Mouse (Mus musculus) retina, postnatal 7 days (tissue): ENCODE results near the gene Prss50.

ENCODE experiments used
- DNase-seq: peaks from one replicate; pipeline ENCODE4 v3.0.0-alpha.2; 2012; ENCODE audit warnings: low read depth, low spot score

Prss50 gene

DNA sequence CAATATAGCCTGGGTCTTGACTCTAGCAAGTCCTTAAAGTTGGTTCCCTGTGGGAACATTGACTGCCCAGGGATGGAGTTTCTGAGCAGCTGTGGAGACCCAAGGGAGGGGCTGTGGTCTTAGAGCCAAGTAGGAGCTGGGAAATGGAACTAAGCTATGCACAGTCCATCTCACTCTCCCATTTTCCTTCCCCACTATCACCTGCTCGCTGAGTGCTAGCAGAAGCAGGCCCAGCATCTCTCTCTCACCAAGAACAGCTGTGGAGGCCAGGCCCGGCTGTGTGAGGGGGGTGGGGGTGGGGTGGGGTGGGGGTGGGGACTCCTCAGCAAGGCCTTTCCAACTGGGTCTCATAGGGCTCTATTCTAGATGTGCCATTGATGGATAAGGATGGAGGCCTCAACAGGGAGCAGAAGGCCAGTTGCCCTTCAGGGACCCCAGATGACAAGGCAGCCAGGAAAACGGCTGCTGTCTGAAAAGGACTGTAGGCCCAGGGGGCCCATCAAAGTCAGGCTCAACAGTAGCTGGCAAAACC, 17.0 kb downstream of the Prss50 start:
- no peak for DNase-seq

GRCm38 (mm10) chr9:110875288-110875695, 17.5 kb downstream of the Prss50 start:
- no peak for DNase-seq

- DNase-seq, result no peak
Measured at GRCm38 (mm10) chr9:110877353-110877752, 19.6 kb downstream of the Prss50 start.

GRCm38 (mm10) chr9:110877888-110878287, 20.1 kb downstream of the Prss50 start:
- DNase-seq, result no peak

GRCm38 (mm10) chr9:110879191-110879920, 21.6 kb downstream of the Prss50 start, which contains the start of gene Als2cl:
Gene Als2cl, plus strand, starts transcription at chr9:110879870.
- DNase-seq, result no peak

DNA sequence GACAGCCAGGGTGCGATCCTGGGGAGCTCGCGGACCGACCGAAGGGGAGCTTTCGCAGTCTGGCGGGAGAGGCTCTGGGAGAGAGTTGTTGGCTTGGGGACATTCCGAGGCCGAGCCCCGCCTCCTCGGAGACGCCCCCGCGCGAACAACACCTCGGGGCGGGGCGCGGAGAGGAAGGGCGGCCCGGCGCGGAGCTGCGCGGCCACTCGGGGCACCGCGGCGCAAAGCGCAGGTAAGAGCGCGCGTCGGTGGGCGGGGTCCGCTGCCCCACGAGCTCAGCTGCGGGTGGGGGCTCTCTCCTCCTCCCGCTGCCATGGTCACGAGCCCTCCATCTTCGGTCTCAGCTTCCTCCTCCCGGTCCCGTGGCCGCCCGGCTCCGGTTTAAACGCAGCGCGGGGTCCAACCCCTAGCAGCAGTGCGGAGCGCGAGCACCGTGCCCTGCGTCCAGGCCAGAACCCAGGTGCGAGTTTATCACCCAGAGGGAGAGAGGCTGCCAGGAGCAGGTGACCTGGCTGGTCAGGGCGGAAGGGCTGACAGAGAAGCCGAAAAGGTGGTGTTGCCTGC, 22.3 kb downstream of the Prss50 start, which contains the start of gene Tmie:
Tmie (minus strand) TSS at position 116 of the 564 bp plus-strand sequence.
- DNase-seq, result no peak

GRCm38 (mm10) chr9:110880772-110881171, 23.0 kb downstream of the Prss50 start:
- no peak for DNase-seq

DNA sequence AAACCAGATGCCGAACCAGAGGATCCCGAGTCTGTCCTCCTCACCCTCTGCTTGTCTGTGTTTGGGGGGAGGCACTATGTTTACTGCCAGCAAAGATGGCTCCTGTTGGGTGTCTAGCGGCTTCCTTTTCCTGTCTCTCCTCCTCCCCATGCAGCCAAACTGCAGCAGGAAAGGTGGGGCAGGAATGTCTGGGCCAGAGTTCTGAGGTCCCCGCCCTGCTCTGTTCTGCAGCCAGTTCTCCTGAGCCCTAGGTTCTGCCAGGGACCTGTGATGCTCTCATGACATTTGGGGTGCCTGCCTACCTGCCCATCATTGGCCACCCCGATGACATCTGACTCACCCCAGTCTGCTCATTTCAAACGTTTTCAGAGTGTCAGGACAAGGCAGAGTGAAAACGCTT, 24.2 kb downstream of the Prss50 start:
- no peak for DNase-seq

DNA sequence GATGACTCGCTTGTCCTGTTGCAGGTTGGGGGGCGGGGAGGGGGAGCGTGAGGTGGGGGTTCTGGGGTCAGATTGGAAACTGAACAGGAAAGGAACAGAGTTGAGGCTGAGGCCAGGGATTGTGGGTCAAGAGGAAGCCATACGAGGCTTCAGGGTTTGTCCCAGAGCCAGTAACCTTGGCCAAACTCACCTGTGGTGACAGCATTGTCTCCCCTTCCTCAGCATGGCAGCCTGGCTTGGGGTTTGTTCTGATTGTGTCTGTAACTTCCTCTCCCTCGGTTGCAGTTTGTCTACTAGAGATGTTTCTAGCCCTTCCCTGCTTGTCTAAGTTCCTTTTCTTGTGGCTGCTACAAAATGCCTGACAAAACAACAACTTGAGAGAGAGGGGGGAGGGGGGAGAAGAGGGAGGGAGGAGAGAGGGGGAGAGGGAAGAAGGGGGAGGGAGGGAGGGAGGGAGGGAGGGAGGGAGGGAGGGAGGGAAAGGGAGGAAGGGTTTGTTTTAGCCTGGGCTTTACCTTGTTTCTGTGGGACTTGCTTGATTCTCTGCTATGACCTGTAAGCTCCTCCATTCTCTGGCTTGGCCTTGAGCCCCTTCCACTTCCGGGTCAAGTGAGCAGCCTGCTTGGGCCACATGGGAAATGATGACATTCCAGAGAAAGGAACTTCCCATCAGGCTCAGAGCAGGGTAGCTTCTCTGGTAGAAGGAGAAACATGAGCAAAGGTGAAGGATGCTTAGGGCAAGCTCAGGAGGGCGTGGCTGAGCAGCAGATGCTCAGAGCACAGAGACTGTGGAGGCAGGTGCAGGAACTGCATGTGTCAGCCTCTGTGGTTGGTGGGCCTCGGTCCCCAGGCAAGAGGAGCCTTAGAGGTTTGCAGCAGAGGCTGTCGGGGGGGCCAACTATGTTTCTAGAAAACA, 29.9 kb downstream of the Prss50 start:
- no peak for DNase-seq

GRCm38 (mm10) chr9:110888935-110889334, 31.2 kb downstream of the Prss50 start:
- no peak for DNase-seq

GRCm38 (mm10) chr9:110890026-110890783, 32.4 kb downstream of the Prss50 start:
- no peak for DNase-seq

GRCm38 (mm10) chr9:110891077-110891828, 33.5 kb downstream of the Prss50 start:
- no peak for DNase-seq

GRCm38 (mm10) chr9:110892552-110892951, 34.8 kb downstream of the Prss50 start:
- DNase-seq, result no peak

GRCm38 (mm10) chr9:110893429-110893828, 35.7 kb downstream of the Prss50 start:
- DNase-seq, result no peak

- no peak for DNase-seq
Measured at GRCm38 (mm10) chr9:110895507-110895906, 37.7 kb downstream of the Prss50 start.

- DNase-seq, result no peak
Measured at GRCm38 (mm10) chr9:110895994-110896393, 38.2 kb downstream of the Prss50 start.

GRCm38 (mm10) chr9:110896595-110896994, 38.8 kb downstream of the Prss50 start:
- no peak for DNase-seq

- DNase-seq, result no peak
Measured at GRCm38 (mm10) chr9:110899451-110900008, 41.8 kb downstream of the Prss50 start.

DNA sequence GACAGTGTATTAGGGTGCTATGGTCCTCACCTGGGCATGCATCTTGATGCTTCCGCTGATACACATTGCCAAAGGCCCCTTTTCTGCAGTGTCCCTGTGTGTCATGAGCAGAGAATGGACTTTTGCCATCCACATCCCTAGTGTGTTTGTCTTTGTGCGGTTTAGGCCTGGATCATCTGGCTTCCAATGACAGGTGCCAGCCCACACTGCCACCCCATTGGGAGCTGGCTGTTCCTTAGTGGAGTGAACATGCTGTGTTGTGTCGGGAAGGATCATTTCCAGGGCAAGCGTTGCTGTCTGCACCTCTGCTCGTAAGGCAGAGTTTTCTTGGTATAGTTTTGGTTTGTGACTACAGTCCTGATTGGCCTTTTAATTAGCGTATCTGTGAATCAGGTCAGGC, 43.4 kb downstream of the Prss50 start:
- DNase-seq, result no peak

DNA sequence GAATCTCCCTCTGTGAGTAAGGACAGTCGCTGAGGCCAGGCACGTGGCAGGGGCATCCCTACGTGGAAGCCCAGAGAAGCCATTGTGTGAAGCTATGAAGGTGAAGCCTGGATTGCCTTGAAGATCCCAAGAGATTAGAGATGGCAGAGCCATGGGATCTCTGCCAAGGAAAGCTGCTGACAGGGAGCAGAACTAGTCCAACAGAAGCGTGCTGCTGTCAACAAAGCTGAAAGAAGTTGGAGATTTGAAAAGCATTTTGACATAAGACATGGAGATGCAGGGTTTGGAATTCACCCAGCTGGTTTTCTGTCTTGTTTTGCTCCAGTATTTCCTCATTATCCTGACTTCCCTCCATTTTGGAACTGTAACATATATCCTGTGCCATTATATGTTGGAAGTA, 44.5 kb downstream of the Prss50 start:
- DNase-seq, result no peak
